Comparison of ENCODE assay signal across 17 mouse cellular contexts in the genomic region with DNA sequence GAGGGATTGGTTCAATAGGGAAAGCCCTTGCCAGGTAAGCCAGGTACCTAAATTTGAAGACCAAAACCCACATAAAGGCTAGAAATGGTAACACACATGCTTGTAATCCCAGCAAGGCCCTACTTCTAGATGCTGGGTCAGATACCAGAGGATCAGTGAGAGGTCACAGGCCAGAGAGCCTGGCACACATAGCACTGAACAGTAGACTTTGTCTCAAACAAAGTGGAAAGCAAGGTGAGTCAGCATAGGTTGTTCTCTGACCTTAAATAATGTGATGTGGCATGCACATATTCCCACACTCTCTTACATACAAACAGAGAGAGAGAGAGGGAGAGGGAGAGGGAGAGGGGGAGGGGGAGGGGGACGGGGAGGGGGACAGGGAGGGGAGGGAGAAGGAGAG.
"Had no signal": no experiment of that assay in that cellular context is flagged by ENCODE, and none has a peak within 500 bp of the region (broad histone marks: within the 10 kb centered on the region; RNA-seq: fewer than 3 reads in every experiment).

No protein-coding gene starts in this region.

- H3K4me3 ChIP-seq: midbrain, embryonic 10.5 days; midbrain, embryonic 12.5 days; myocyte; neural tube, embryonic 13.5 days; neural tube, embryonic 15.5 days had no signal

- H3K36me3 ChIP-seq: midbrain, embryonic 10.5 days; midbrain, embryonic 12.5 days; neural tube, embryonic 13.5 days; neural tube, embryonic 15.5 days had no signal

- ATAC-seq: midbrain, embryonic 16.5 days had no signal

- H3K27me3 ChIP-seq: midbrain, embryonic 12.5 days had no signal

- H3K27ac ChIP-seq: midbrain, embryonic 10.5 days; midbrain, embryonic 12.5 days; neural tube, embryonic 13.5 days; neural tube, embryonic 15.5 days had no signal

- H3K4me2 ChIP-seq: lung, embryonic 14.5 days; midbrain, embryonic 12.5 days; neural tube, embryonic 13.5 days; neural tube, embryonic 15.5 days had no signal

- H3K4me1 ChIP-seq: midbrain, embryonic 12.5 days; neural tube, embryonic 13.5 days; neural tube, embryonic 15.5 days had no signal

- DNase-seq: lung, adult 18-20 months; lung, embryonic 14.5 days; lung, postnatal 10 days; midbrain, embryonic 14.5 days; right cerebral cortex, adult 18-20 months; right cerebral cortex, postnatal 25 days; right cerebral cortex, postnatal 4 days; spleen, adult 18-20 months; thymus, adult 18-20 months; thymus, postnatal 14 days; thymus, postnatal 36 days had no signal

- H3K9ac ChIP-seq: lung, embryonic 14.5 days; midbrain, embryonic 12.5 days; neural tube, embryonic 13.5 days; neural tube, embryonic 15.5 days had no signal

- H3K9me3 ChIP-seq: midbrain, embryonic 10.5 days; midbrain, embryonic 12.5 days; neural tube, embryonic 13.5 days; neural tube, embryonic 15.5 days had no signal
